Mouse (Mus musculus) lung, adult 2 months (tissue): ENCODE measurements around the gene Ralgapa1.

Experiments
- CTCF ChIP-seq: fragments of 200-500 bp; IDR thresholded peaks from 2 replicates; pipeline ENCODE4 v1.5.1; 2011; ENCODE audit warnings: mild to moderate bottlenecking, low read length, control low read depth; ENCODE audit not compliant: insufficient read depth
- POLR2A ChIP-seq: fragments of 200-500 bp; IDR thresholded peaks from 2 replicates; pipeline ENCODE4 v1.6.1; 2011; ENCODE audit warnings: low read depth, mild to moderate bottlenecking, control low read depth, low read length, borderline replicate concordance; ENCODE audit errors: extremely low read depth

GRCm38 (mm10) chr12:55666699-55667098 lies 154.3 kb downstream of the Ralgapa1 start:
- no peak for TF ChIP-seq CTCF
- TF ChIP-seq POLR2A = no peak
